Mouse (Mus musculus) lung, adult 2 months (tissue): Measurements from ENCODE around the gene Sulf2. TPM values are rescaled to one million over a fixed set of nuclear protein-coding genes. Genes with fewer than 3 reads are reported as not detected.

Experiments
- DNase-seq: peaks from one replicate; pipeline ENCODE4 v3.0.0; 2022
- H3K4me1 ChIP-seq: fragments of 200-500 bp; 2 replicates; pipeline ENCODE4 v1.6.1; 2011; ENCODE audit warnings: low read length; ENCODE audit not compliant: control insufficient read depth, insufficient read depth
- H3K4me3 ChIP-seq: fragments of 200-500 bp; replicated peaks from 2 replicates; pipeline ENCODE3; 2011; ENCODE audit warnings: low read depth, mild to moderate bottlenecking, control low read depth, low read length; ENCODE audit errors: extremely low read depth
- CTCF ChIP-seq: fragments of 200-500 bp; IDR thresholded peaks from 2 replicates; pipeline ENCODE4 v1.5.1; 2011; ENCODE audit warnings: mild to moderate bottlenecking, low read length, control low read depth; ENCODE audit not compliant: insufficient read depth
- POLR2A ChIP-seq: fragments of 200-500 bp; IDR thresholded peaks from 2 replicates; pipeline ENCODE4 v1.6.1; 2011; ENCODE audit warnings: low read depth, mild to moderate bottlenecking, control low read depth, low read length, borderline replicate concordance; ENCODE audit errors: extremely low read depth
- WGBS: fragments of 180-500 bp; shearing (Covaris S2); methylation state at CpG from one replicate; pipeline ENCODE4 v1.1.7; 2018; 5-methylcytosine and 5-hydroxymethylcytosine counted together
- polyA plus RNA-seq: library from polyadenylated mRNA; depleted of rRNA; stranded (reverse); fragments of >200 nt; gene quantifications from 2 replicates; pipeline ENCODE4 v1.2.3, GENCODE M21; 2012

Sulf2 gene
- polyA plus RNA-seq, 1 experiment = 37.6 TPM

DNA sequence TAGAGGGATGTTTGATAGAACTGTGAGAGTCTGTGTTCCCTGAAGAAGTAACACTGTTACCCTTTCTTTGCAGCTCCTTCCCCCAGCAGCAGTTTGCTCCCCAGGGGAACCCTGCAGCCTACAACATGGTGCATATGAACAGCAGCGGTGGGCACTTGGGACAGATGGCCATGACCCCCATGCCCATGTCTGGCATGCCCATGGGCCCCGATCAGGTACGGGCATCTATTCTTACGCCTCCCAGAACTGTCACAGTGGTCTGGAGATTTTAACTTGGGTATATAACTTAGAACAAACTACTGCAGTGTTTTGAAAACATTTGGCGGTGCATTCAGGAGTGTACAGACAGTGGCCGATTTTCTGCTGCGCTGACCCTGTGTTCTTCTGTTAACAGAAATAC, 85.7 kb downstream of the Sulf2 start:
- H3K4me1 ChIP-seq = no peaks in the 10 kb centered on the region
- no peak overlapping the region for H3K4me3 ChIP-seq
- TF ChIP-seq CTCF = no peak
- no peak for TF ChIP-seq POLR2A
- 92% methylated on average over 7 of the region's 7 CpGs for WGBS
- no peak for DNase-seq

DNA sequence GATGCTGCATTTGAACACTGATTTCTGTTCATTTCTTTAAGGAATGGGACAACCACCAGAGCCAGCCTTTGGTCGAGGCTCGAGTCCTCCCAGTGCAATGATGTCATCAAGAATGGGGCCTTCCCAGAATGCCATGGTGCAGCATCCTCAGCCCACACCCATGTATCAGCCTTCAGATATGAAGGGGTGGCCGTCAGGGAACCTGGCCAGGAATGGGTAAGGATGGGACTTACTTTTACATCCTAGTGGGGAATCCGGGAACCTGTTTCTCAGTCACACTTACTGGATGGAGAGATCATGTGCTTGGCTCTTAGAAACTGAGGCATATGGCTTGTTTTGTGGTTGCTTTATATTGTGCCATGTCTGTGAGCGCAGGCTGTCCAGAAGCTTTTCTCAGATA, 86.3 kb downstream of the Sulf2 start:
- no peak for DNase-seq
- TF ChIP-seq POLR2A (no peak), CTCF (no peak)
- WGBS = 81% methylated on average over 5 of the region's 5 CpGs
- H3K4me1 ChIP-seq = no peaks in the 10 kb centered on the region
- no peak overlapping the region for H3K4me3 ChIP-seq

DNA sequence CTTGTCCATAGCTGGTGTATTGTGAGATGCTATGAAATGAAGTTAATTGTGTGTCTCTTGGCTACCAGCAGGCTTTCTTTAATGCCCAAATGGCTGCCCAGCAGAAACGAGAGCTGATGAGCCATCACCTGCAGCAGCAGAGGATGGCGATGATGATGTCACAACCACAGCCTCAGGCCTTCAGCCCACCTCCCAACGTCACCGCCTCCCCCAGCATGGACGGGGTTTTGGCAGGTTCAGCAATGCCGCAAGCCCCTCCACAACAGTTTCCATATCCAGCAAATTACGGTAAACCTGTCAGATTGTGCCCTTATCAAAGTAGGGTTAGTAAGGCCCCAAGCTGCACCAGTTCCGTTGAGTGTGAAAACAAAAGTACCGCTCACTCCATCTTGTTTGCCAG, 87.2 kb downstream of the Sulf2 start:
- WGBS = 84% methylated on average over 9 of the region's 9 CpGs
- TF ChIP-seq CTCF (no peak), POLR2A (no peak)
- no peak for DNase-seq
- no peak overlapping the region for H3K4me3 ChIP-seq
- no peaks in the 10 kb centered on the region for H3K4me1 ChIP-seq

GRCm38 (mm10) chr2:166066434-166066833, 89.0 kb downstream of the Sulf2 start:
- TF ChIP-seq POLR2A (no peak), CTCF (no peak)
- Histone ChIP-seq H3K4me3 (no peak overlapping the region), H3K4me1 (no peaks in the 10 kb centered on the region)
- WGBS = 83% methylated on average over 4 of the region's 4 CpGs
- DNase-seq = no peak

- TF ChIP-seq CTCF (no peak), POLR2A (no peak)
- DNase-seq = no peak
- 80% methylated on average over 8 of the region's 8 CpGs for WGBS
- Histone ChIP-seq H3K4me3 (no peak overlapping the region), H3K4me1 (no peaks in the 10 kb centered on the region)
These were observed 93.0 kb downstream of the Sulf2 start for GRCm38 (mm10) chr2:166062431-166062830.

DNA sequence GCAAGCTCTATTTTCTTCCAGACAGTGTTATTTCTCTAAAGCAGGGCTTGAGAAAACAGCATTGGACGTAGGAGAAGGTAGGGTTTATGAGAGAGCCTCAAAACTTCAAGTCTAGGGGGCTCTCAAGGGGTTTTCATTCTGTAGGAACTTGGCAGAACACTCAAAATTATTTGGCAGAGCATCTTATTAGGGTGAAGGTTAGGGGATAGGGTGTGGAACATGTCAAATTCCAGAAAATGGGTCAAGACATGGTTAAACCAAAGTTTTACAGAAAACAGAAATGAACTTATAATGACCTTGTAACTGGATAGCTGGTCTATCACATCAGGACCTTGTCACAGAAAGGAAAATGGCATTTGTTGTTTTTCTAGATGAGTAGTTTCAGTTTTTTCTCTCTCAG, 93.5 kb downstream of the Sulf2 start:
- H3K4me3 ChIP-seq = no peak overlapping the region
- DNase-seq = no peak

DNA sequence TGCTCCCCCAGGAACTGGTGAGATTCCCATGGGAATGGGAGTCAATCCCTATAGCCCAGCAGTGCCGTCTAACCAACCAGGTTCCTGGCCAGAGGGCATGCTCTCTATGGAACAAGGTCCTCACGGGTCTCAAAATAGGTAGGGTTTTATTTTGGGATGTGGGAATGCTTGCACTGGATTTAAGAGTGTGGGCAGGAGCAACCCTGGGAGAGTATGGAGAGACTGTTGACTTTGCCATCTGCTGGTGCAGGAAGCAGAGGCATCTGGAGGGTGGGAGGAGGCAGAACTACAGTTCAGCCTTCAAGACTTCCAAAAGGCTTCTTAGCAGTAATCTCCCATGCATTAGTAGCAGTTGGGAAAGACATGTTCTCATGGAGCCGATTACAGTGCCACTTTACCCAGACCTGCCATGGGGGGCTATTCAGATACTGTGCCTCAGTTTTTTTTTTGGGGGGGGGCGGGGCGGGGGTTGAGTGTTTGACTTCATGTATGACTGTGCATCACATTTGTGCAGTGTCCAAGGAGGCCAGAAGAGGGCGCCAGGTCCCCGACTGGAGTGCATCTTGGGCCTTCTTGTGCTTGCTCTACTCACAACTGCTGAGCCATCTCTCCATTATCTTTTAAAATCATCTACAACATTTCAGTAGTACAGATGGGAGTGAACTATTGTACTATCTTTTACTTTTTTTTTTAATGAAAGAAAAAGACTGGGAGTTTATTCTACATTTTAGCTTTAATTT, 95.6 kb downstream of the Sulf2 start:
- DNase-seq = no peak
- Histone ChIP-seq H3K4me3 (no peak overlapping the region), H3K4me1 (no peaks in the 10 kb centered on the region)
- WGBS = 79% methylated on average over 7 of the region's 7 CpGs
- TF ChIP-seq CTCF (peak; percentile 50), POLR2A (no peak)

More for the DNA sequence above, 93.5 kb downstream of the Sulf2 start:
- TF ChIP-seq POLR2A (no peak), CTCF (no peak)
- WGBS = 72% methylated on average over 1 of the region's 1 CpGs
- no peaks in the 10 kb centered on the region for H3K4me1 ChIP-seq

DNA sequence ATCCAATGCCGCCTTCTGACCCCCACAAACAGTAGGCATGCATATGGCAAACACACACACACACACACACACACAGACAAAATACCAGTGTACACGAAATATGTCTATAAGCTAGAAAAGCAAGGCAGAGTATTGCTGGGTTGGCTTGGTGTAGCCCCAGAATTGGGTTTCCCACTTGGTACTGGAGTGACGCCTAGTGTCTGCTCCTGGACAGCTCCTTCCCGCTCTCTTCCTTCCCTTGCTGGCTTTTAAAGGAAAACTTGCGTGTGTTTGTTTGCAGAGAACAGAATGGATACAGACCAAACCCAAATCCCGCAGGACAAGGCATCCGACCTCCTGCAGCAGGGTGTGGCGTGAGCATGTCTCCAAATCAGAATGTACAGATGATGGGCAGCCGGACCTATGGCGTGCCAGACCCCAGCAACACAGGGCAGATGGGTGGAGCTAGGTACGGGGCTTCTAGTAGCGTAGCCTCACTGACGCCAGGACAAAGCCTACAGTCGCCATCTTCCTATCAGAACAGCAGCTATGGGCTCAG, 101.4 kb downstream of the Sulf2 start:
- Histone ChIP-seq H3K4me1 (no peaks in the 10 kb centered on the region), H3K4me3 (no peak overlapping the region)
- 91% methylated on average over 14 of the region's 14 CpGs for WGBS
- DNase-seq = no peak
- TF ChIP-seq POLR2A (no peak), CTCF (no peak)

DNA sequence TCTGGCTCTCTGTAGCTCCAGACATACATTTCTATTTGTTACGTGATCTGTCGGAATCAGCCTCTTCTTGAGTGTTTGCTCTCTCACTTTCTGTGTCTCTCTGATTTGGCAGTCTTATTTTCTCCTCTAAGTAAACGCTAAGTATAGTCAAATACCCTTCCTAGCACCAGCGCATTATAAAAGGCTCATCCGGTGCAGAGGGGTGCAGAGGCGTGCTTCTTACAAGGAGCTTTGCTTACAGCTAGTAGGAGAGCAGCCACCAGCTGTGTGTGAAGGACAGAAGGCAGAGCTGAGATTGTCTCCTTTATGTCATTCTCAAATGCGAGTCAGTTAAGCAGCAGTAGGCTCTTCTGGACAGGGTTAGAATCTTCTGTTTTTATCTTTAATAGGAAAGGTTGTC, 103.5 kb downstream of the Sulf2 start:
- no peak for DNase-seq
- 91% methylated on average over 7 of the region's 7 CpGs for whole genome bisulfite sequencing
- Histone ChIP-seq H3K4me3 (no peak overlapping the region), H3K4me1 (no peaks in the 10 kb centered on the region)
- TF ChIP-seq CTCF = no peak
- TF ChIP-seq POLR2A = no peak

DNA sequence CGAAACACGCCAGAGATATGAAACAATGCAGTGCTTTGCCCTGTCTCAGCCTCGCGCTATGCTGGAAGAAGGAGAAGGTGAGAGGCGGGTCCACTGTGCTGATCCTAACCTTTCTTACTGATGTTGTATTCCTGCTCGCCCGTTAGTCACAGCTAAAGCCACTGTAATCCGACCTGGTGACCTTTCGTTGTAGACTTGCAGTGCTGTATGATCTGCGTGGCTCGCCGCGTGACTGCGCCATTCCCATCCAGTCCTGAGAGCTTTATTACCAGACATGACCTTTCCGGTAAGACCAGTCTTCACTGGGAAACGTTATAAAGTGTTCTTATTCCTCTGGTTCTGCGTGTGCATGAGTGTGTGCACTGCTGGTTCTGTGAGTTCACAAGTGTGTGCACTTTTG, 104.0 kb downstream of the Sulf2 start:
- no peak for DNase-seq
- WGBS = 87% methylated on average over 17 of the region's 17 CpGs
- no peak for TF ChIP-seq CTCF
- TF ChIP-seq POLR2A = no peak
- H3K4me1 ChIP-seq = no peaks in the 10 kb centered on the region
- H3K4me3 ChIP-seq = no peak overlapping the region
